In genomic region chr11:75126384-75126783, GRCm38 (mm10) we compare ENCODE assay signal across 19 mouse cellular contexts. TPM values are rescaled to one million over a fixed set of nuclear protein-coding genes. Genes with fewer than 3 reads are reported as not detected.
DNase-seq lines count a peak whose midpoint lies in the region; ATAC-seq lines count a peak whose summit lies in the region.
"Had no signal": no experiment of that assay in that cellular context is flagged by ENCODE, and none has a peak within 500 bp of the region (broad histone marks: within the 10 kb centered on the region; RNA-seq: fewer than 3 reads in every experiment).

No protein-coding gene starts in this region.

- no peaks in the 10 kb centered on the region for H3K9me3 ChIP-seq in midbrain, embryonic 11.5 days (ENCODE audit: control insufficient read depth, low read length)
- no peaks in the 10 kb centered on the region for H3K9me3 ChIP-seq in midbrain, embryonic 14.5 days (ENCODE audit: control insufficient read depth, low read length)
- H3K9me3 ChIP-seq: embryonic facial prominence, embryonic 10.5 days; embryonic facial prominence, embryonic 12.5 days; forebrain, embryonic 13.5 days; forebrain, embryonic 15.5 days had no signal

- ATAC-seq in midbrain, embryonic 11.5 days (ENCODE audit: low FRiP score) = no peak
- no peak for ATAC-seq in midbrain, embryonic 14.5 days (ENCODE audit: low FRiP score, low TSS enrichment)
- ATAC-seq: forebrain, embryonic 13.5 days; forebrain, embryonic 15.5 days; forebrain, postnatal 0 days had no signal

- no peaks in the 10 kb centered on the region for H3K36me3 ChIP-seq in midbrain, embryonic 11.5 days (ENCODE audit: control insufficient read depth, insufficient read depth, low read length)
- H3K36me3 ChIP-seq in midbrain, embryonic 14.5 days (ENCODE audit: control insufficient read depth, insufficient read depth, low read length) = no peaks in the 10 kb centered on the region
- H3K36me3 ChIP-seq: embryonic facial prominence, embryonic 12.5 days; forebrain, embryonic 15.5 days had no signal

- H3K27me3 ChIP-seq in midbrain, embryonic 11.5 days (ENCODE audit: control insufficient read depth, insufficient read depth, low read length) = no peaks in the 10 kb centered on the region
- no peaks in the 10 kb centered on the region for H3K27me3 ChIP-seq in midbrain, embryonic 14.5 days (ENCODE audit: control insufficient read depth, insufficient read depth, low read length)
- H3K27me3 ChIP-seq: embryonic facial prominence, embryonic 12.5 days; forebrain, embryonic 13.5 days; forebrain, embryonic 15.5 days had no signal

- H3K4me1 ChIP-seq in midbrain, embryonic 11.5 days (ENCODE audit: control insufficient read depth, insufficient read depth, low read length) = no peaks in the 10 kb centered on the region
- no peaks in the 10 kb centered on the region for H3K4me1 ChIP-seq in midbrain, embryonic 14.5 days (ENCODE audit: control insufficient read depth, insufficient read depth, low read length)
- H3K4me1 ChIP-seq: embryonic facial prominence, embryonic 10.5 days; embryonic facial prominence, embryonic 12.5 days; forebrain, embryonic 13.5 days; forebrain, embryonic 15.5 days had no signal

- no peak overlapping the region for H3K4me2 ChIP-seq in midbrain, embryonic 11.5 days
- no peak overlapping the region for H3K4me2 ChIP-seq in midbrain, embryonic 14.5 days (ENCODE audit: low read length)
- H3K4me2 ChIP-seq: embryonic facial prominence, embryonic 12.5 days; forebrain, embryonic 13.5 days; forebrain, embryonic 15.5 days had no signal

- peak; percentile 10 for DNase-seq in heart, adult 11 months
- DNase-seq in heart, adult 8-10 months (ENCODE audit: low spot score) = no peak
- peak; percentile 77 for DNase-seq in midbrain, embryonic 11.5 days (ENCODE audit: low spot score, missing footprints)
- DNase-seq in midbrain, embryonic 14.5 days = no peak
- no peak for DNase-seq in ovary, postnatal 10 days (ENCODE audit: low spot score)
- DNase-seq: adrenal gland, adult 2 months; adrenal gland, postnatal 10 days; adrenal gland, postnatal 25 days; cerebellum, adult 11 months; cerebellum, adult 18-20 months; cerebellum, adult 8-10 months; cerebellum, adult 9-11 months; cerebellum, postnatal 14 days; cerebellum, postnatal 36 days; forebrain, postnatal 0 days had no signal

- 85% methylated on average over 3 of the region's 3 CpGs for WGBS in midbrain, embryonic 11.5 days
- 95% methylated on average over 3 of the region's 3 CpGs for WGBS in midbrain, embryonic 14.5 days

- no peak overlapping the region for H3K9ac ChIP-seq in midbrain, embryonic 11.5 days (ENCODE audit: low read length)
- no peak overlapping the region for H3K9ac ChIP-seq in midbrain, embryonic 14.5 days (replicated peaks; ENCODE audit: low read length)
- H3K9ac ChIP-seq: embryonic facial prominence, embryonic 12.5 days; forebrain, embryonic 13.5 days; forebrain, embryonic 15.5 days; forebrain, postnatal 0 days had no signal

- H3K27ac ChIP-seq in midbrain, embryonic 11.5 days (ENCODE audit: low read depth, low read length) = no peak overlapping the region
- no peak overlapping the region for H3K27ac ChIP-seq in midbrain, embryonic 14.5 days (replicated peaks; ENCODE audit: low read depth, low read length)
- H3K27ac ChIP-seq: embryonic facial prominence, embryonic 10.5 days; embryonic facial prominence, embryonic 12.5 days; forebrain, embryonic 13.5 days; forebrain, embryonic 15.5 days had no signal

- no peak overlapping the region for H3K4me3 ChIP-seq in midbrain, embryonic 11.5 days (ENCODE audit: low read depth, low read length)
- H3K4me3 ChIP-seq in midbrain, embryonic 14.5 days (replicated peaks; ENCODE audit: low read depth, low read length) = no peak overlapping the region
- H3K4me3 ChIP-seq: embryonic facial prominence, embryonic 10.5 days; embryonic facial prominence, embryonic 12.5 days; forebrain, embryonic 13.5 days; forebrain, embryonic 15.5 days had no signal

RNA-seq across cellular contexts. Expression of gene Hic1, which starts 42.9 kb away (rescaled TPM):
- 10 to 100 TPM in 3 of 4 experiments, 1 to 10 TPM in 1; 7.6 to 19.4 (median 16.8) TPM for total RNA-seq in heart, adult 8-10 months (2022)
- 0.34 and 0.57 TPM in 2 replicates for polyA plus RNA-seq in midbrain, embryonic 11.5 days (2014; fragmentation: Nextera tagmentation; extraction: Ambion mirVana)
- polyA plus RNA-seq in midbrain, embryonic 14.5 days (2014; fragmentation: Nextera tagmentation; extraction: Ambion mirVana) = 0.66 and 0.92 TPM in 2 replicates

RNA-seq across cellular contexts. Expression of gene Ovca2, which starts 52.3 kb away (rescaled TPM):
- total RNA-seq in heart, adult 8-10 months (2022) = 1 to 10 TPM; 5.6 to 6.9 (median 5.9) TPM
- polyA plus RNA-seq in midbrain, embryonic 11.5 days (2014; fragmentation: Nextera tagmentation; extraction: Ambion mirVana) = 28.5 and 29.8 TPM in 2 replicates
- polyA plus RNA-seq in midbrain, embryonic 14.5 days (2014; fragmentation: Nextera tagmentation; extraction: Ambion mirVana) = 15.4 and 20.2 TPM in 2 replicates

Comparison
In these comparisons a context has a peak if more than half of its experiments do, and no peak if none do; other contexts are left out.
1. DNase-seq: peak in heart, adult 11 months (single experiment) and midbrain, embryonic 11.5 days (single experiment); none in heart, adult 8-10 months (single experiment), midbrain, embryonic 14.5 days (single experiment) and ovary, postnatal 10 days (single experiment).